Mouse (Mus musculus): ENCODE data around the gene Calhm3. TPM values are rescaled to one million over a fixed set of nuclear protein-coding genes. Genes with fewer than 3 reads are reported as not detected.

Gene Calhm3
- not detected in 2 replicates for polyA plus RNA-seq (2012; ENCODE audit: insufficient read depth, insufficient read length, missing spikeins)

DNA sequence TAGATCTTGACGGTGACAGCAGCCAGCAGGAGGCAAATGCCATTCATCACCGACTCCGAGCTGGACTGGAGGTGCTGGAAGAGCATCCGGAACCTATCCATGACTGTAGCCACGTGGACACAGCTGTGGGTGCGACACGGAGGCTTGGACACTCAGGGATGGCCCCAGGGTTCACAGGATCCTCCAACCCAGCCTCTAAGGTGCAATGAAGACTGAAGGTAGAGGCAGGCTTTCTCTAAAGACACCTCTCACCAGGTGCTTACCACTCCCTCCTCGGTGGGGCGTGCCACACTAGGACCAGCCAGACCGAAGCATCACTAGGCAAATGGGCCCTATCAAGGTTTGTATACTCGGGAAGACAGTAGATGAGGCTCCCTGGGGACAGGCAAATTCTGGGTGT, at the start of gene Calhm3:
Gene Calhm3, minus strand, starts transcription at position 101 of the 400 bp plus-strand sequence.
- Histone ChIP-seq H3K4me1 (ENCODE audit: control insufficient read depth, insufficient read depth, insufficient read length, low read length) (no peaks in the 10 kb centered on the region; the same call in 1 of the 2 replicates), H3K27ac (replicated peaks; ENCODE audit: low read depth, low read length) (no peak within 1 kb of the TSS), H3K4me3 (ENCODE audit: insufficient read depth, low read depth, low read length) (no peak within 1 kb of the TSS)

DNA sequence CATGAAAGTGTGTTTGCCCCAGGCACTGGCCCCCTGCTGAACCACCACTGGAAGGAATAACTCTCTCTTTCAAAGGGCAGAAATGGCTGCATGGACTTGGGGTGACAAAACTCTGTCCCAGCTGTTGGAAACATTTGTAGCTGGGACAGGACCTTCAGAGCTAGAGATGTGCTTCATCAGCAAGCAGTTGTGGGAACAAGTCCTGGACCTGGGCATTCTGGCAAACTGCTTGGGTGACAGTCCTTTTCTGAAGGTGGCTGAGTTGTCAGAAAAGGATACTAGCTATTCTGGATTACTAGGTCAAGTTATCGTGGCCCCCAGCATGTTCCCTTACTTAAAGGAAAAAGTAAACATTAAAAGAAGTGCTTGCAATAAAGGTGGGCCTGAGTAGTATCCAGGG, 48.6 kb upstream of the Calhm3 start:
- no peak overlapping the region for H3K27ac ChIP-seq (replicated peaks; ENCODE audit: low read depth, low read length)

DNA sequence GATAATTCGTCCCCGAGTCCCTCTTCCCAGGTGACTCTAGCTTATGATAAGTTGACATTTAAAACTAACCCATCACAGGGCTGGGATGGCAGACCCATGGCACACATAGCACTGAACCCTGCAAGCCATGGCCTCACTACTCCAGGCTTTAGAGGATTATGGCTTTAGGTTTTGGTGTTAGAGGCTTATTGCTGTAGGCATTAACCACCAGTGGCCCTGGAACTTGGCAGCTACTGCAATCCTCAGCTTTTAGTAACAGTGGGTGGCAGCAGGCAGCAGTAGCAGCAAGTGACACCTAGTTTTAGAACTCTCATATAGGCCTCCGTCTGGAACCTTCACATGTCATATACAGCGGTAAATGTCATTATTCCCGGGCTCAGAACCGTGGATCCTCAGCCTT, 47.1 kb upstream of the Calhm3 start:
- H3K4me3 ChIP-seq (ENCODE audit: insufficient read depth, low read depth, low read length), result no peak overlapping the region

More for the DNA sequence above, 48.6 kb upstream of the Calhm3 start:
- no peak overlapping the region for H3K4me3 ChIP-seq (ENCODE audit: insufficient read depth, low read depth, low read length)
- H3K4me1 ChIP-seq (ENCODE audit: control insufficient read depth, insufficient read depth, insufficient read length, low read length), result no peaks in the 10 kb centered on the region

DNA sequence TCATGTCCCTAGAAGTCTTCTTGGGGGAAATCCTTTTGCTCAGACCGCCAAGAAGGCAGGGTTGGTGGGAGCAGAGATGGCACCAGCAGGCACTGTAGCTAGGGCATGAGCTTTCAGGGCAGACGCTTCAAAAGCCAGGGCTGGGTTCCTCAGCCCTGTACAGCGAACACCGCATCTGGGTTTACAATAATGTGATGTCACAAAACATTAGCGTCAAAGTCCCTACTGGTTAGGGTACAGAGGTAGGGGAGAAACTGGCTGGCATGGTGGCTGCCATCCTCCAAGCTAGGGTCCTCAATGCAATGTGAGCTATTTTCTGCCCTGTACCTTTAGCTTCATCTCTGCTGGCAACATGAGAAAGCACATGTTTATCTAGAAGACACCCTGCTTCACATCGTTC, 45.5 kb upstream of the Calhm3 start:
- Histone ChIP-seq H3K4me3 (ENCODE audit: insufficient read depth, low read depth, low read length) (no peak overlapping the region), H3K27ac (replicated peaks; ENCODE audit: low read depth, low read length) (no peak overlapping the region), H3K4me1 (ENCODE audit: control insufficient read depth, insufficient read depth, insufficient read length, low read length) (no peaks in the 10 kb centered on the region)

More for the DNA sequence above, 47.1 kb upstream of the Calhm3 start:
- H3K4me1 ChIP-seq (ENCODE audit: control insufficient read depth, insufficient read depth, insufficient read length, low read length), result no peaks in the 10 kb centered on the region
- H3K27ac ChIP-seq (replicated peaks; ENCODE audit: low read depth, low read length), result no peak overlapping the region

DNA sequence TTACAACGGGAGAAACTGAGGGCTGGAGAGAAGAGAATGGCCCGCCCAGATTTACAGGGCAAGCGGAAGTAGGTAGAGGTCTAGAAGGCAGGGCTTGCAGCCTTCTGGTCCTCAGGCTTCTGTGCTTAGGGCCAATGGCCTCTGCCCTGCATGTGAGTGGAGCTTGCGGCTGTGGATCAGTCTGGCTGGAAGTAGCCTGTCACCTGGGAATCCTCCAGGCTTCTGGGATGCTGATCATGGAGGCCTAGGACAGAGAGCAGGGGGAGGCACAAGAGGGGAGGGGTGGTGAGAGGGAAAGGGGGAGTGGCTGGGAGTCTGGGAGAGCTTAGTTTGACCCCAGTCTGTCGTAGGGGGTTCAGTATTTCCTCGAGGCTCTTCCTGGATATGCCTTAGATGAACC, 44.9 kb upstream of the Calhm3 start:
- H3K27ac ChIP-seq (replicated peaks; ENCODE audit: low read depth, low read length), result no peak overlapping the region
- no peak overlapping the region for H3K4me3 ChIP-seq (ENCODE audit: insufficient read depth, low read depth, low read length)
- H3K4me1 ChIP-seq (ENCODE audit: control insufficient read depth, insufficient read depth, insufficient read length, low read length), result no peaks in the 10 kb centered on the region

DNA sequence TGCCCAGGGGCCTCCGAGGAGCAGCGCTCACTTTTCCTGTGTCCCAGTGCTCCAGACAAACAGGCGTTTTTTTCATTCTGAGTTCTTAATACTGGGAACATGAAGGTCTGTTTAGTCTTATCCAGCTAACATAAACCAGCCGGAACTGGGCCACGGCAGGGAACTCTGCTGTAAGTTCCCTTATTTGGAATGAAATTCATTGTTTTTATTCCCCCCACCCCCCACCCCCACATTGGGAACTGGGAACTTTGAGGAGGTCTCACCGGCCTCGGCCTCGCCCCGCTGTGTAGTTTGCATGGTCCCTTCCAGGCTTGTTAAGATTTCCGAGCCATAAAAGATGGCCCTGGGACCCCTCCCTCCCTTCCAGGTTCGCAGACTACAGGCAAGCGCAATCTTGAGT, 44.4 kb upstream of the Calhm3 start:
- Histone ChIP-seq H3K4me3 (ENCODE audit: insufficient read depth, low read depth, low read length) (no peak overlapping the region), H3K4me1 (ENCODE audit: control insufficient read depth, insufficient read depth, insufficient read length, low read length) (no peaks in the 10 kb centered on the region), H3K27ac (replicated peaks; ENCODE audit: low read depth, low read length) (no peak overlapping the region)

DNA sequence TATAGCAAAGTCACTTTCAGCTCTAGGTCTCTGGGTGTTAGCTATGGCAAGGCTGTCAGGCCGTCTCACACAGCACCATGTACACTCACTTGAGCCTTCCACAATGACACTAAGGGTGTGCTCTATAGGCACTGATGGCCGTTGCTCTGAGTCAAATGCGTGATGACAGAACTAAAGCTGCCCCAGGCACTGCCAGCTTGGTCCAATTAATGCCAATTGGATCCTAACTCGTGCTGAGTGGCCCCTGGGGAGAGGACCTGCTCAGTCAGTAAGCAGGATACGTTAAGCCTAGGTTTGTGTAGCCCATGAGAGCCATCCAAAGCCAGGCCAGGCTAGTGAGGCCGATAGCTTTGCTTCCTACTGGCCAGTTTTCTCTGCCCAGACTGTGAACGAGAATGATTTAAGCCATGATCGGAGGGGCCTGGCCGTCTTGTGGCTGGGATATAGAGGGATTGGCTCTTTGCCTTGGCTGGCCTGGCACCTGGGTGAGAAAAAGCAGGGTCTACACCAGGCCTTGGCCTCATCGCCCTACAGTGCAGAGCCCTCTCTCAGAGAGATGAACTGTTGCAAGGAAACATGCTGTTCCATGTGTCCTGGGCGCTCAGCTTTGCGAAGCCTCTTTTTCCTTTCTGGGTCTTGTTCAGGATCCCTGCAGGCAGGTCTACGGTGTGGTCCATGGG, 41.2 kb upstream of the Calhm3 start:
- Histone ChIP-seq H3K4me1 (ENCODE audit: control insufficient read depth, insufficient read depth, insufficient read length, low read length) (no peaks in the 10 kb centered on the region), H3K4me3 (ENCODE audit: insufficient read depth, low read depth, low read length) (no peak overlapping the region), H3K27ac (replicated peaks; ENCODE audit: low read depth, low read length) (no peak overlapping the region)

DNA sequence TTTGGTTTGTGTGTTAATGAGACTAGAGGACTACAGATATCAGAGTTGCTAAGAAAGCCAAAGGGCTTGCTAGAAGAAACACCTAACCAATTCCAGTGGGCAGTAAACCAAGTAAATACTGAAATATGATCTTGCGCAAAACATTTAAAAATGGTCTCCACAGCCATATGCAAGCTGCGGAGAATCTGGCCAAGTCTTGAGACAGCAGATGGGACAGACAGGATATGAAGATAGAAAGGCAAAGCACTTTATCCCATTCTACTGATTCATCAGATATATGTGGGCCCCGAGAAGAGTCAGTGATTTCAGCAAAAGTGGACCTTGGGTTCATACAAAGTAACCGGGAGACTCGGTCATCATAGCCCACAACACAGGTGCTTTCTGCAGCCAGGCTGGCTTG, 34.6 kb upstream of the Calhm3 start:
- Histone ChIP-seq H3K4me1 (ENCODE audit: control insufficient read depth, insufficient read depth, insufficient read length, low read length) (no peaks in the 10 kb centered on the region), H3K4me3 (ENCODE audit: insufficient read depth, low read depth, low read length) (no peak overlapping the region), H3K27ac (replicated peaks; ENCODE audit: low read depth, low read length) (no peak overlapping the region)

DNA sequence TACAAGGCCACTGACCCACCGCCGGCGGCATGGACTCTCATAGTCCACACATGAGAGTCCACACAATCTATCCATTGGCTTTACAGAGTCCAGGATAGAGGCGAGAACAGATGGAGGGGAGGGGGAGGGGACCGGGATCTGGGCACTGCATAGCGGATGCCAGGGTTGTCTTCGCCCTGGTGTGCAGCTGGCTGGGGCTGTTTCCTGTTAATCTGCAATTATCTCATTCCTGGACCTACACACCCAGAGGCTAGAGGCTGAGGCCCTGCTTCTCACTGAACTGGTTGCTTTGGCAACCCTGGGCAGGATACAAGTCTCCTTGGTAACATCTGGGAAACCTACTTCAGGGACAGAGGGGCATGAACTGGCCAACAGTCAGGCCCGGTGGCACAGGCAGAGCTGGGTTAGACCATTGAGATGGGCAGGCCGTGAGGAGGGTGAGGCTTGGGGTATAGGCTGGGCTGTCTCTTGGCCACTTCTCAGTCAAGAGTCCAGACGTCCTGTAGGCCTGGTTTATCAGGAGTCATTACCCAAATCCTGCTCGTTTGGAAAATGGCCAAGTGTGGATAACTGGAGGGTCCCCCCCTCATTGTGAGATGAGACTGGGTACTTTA, 31.1 kb upstream of the Calhm3 start:
- Histone ChIP-seq H3K4me3 (ENCODE audit: insufficient read depth, low read depth, low read length) (no peak overlapping the region), H3K4me1 (ENCODE audit: control insufficient read depth, insufficient read depth, insufficient read length, low read length) (no peaks in the 10 kb centered on the region), H3K27ac (replicated peaks; ENCODE audit: low read depth, low read length) (no peak overlapping the region)

DNA sequence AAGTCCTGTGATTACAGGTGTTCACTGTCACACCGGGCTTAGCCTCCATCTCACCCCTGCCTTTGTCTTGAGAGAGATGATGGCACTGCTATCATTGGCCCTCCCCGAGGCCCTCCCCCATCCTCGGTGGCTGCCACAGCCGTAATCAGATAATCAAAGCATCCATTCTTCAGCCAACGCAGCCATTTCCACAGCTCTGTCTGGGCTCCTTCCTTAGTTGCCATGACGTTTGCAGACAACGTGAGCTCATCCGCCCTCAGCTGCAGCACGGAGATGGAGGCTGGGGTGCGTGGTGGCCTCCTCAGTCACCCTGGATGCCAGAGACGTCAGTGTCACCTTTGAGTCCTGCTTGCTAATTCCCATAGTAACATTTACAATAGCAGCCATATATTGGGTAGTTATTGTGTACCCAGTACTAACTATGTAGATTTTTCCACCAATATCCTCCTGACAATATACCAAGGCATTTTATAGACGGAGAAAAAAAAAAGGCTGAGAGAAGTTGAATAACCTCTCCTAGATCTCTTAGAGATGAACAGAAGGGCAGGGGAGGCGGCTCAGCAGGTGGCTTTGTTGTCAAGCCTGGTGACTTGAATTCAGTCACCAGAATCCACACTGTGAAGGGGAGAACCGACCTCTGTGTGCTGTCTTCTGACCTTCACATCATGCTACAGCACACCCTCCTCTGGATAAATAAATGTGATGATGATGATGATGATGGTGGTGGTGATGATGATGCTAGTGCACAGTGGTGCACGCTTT, 29.1 kb upstream of the Calhm3 start:
- no peak overlapping the region for H3K4me3 ChIP-seq (ENCODE audit: insufficient read depth, low read depth, low read length)
- no peak overlapping the region for H3K27ac ChIP-seq (replicated peaks; ENCODE audit: low read depth, low read length)
- no peaks in the 10 kb centered on the region for H3K4me1 ChIP-seq (ENCODE audit: control insufficient read depth, insufficient read depth, insufficient read length, low read length)

DNA sequence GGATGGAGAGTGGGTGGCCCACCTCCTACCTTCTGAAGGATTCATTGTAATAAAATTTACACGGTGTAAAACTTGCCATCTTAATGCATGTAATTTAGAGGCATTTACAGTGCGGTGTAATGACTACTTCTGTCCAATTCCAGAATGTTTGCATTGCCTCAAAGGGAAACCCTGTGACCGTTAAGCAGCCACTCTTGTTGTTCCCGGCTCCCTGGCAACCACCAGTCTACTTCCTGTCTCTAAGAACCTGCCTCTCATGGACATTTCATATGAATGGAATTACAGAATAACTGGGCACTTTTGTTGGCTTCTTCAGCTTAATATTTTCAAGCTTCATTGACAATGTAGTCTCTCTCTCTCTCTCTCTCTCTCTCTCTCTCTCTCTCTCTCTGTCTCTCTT, 27.2 kb upstream of the Calhm3 start:
- Histone ChIP-seq H3K27ac (replicated peaks; ENCODE audit: low read depth, low read length) (no peak overlapping the region), H3K4me1 (ENCODE audit: control insufficient read depth, insufficient read depth, insufficient read length, low read length) (no peaks in the 10 kb centered on the region), H3K4me3 (ENCODE audit: insufficient read depth, low read depth, low read length) (no peak overlapping the region)

DNA sequence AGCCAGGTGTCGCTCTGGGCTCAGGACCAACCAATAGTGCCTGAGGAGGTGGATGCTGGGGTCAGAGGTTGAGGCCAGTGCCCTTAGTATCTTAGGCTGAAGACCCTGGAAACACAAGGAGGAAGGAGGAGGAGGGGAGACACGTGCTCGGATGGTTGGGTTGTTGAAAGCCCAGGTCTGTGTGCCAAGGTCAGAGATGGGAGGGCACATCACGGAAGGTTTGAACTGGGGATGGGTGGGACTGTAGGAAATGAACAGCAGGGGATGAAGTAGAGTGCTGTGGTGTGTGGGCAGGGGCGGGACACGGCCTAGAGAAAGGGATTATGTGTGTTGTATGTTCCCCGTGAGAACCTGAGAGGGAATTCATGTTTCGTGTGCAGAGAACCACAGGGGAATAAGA, 26.7 kb upstream of the Calhm3 start:
- peaks cover 2% of the 10 kb centered on the region; the same call in 1 of the 2 replicates for H3K4me1 ChIP-seq (ENCODE audit: control insufficient read depth, insufficient read depth, insufficient read length, low read length)
- H3K27ac ChIP-seq (replicated peaks; ENCODE audit: low read depth, low read length), result no peak overlapping the region
- H3K4me3 ChIP-seq (ENCODE audit: insufficient read depth, low read depth, low read length), result no peak overlapping the region

DNA sequence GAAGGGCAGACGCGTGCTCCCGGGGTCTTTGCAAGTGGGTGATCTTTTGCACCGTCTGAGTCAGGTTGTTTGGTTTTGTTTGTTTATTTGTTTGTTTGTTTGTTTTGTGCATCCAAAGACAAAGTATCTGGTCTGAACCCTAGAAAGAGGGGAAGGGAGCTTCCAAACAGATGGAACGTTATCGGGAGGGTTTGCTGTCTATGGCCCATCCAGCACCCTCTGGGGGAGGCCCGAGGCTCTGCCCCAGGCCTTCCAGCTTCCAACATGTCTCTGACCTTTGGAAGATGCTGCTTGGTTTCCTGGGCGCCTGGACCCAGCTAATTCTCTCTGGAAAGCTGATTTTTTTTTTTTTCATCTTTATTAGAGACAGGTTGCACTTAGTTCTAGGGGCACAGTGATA, 22.4 kb upstream of the Calhm3 start:
- Histone ChIP-seq H3K27ac (replicated peaks; ENCODE audit: low read depth, low read length) (no peak overlapping the region), H3K4me3 (ENCODE audit: insufficient read depth, low read depth, low read length) (no peak overlapping the region), H3K4me1 (ENCODE audit: control insufficient read depth, insufficient read depth, insufficient read length, low read length) (peaks cover 3% of the 10 kb centered on the region; the same call in 1 of the 2 replicates)

DNA sequence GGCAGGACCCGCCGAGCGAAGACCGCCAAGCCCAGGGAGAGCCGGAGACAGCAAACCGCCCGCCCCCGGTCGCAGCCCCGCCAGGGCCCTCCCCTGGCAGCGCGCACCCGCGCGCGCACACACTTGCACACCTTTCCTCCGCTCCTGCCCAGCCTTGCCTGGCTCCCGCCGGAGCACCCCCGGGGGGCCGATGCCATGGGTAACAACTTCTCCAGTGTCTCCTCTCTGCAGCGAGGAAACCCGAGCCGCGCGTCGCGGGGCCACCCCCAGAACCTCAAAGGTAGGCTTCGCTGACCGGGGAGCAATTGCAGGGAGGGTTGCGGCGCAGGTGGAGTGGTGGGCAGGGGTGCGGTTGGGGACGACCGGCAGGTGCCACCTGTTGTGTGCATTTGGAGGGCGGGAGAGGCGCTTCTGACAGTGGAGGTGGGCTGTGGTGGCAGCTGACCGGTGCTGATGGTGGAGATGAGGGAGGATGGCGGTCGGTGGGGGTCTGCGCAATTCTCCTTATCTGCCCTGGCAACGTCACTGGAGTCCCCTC, 21.8 kb upstream of the Calhm3 start:
- Histone ChIP-seq H3K4me3 (ENCODE audit: insufficient read depth, low read depth, low read length) (peak overlapping the region; percentile 58), H3K27ac (replicated peaks; ENCODE audit: low read depth, low read length) (no peak overlapping the region), H3K4me1 (ENCODE audit: control insufficient read depth, insufficient read depth, insufficient read length, low read length) (peaks cover 3% of the 10 kb centered on the region; the same call in 1 of the 2 replicates)

All from brown adipose tissue, adult 24 weeks (tissue).